Mouse (Mus musculus) CH12.LX (cell line): ENCODE results near the gene Ypel1. TPM values are rescaled to one million over a fixed set of nuclear protein-coding genes. Genes with fewer than 3 reads are reported as not detected.

Experiments used
- DNase-seq: peaks from one replicate; pipeline ENCODE4 v3.0.0-alpha.2; 2013; ENCODE audit errors: extremely low read depth
- H3K27ac ChIP-seq: 2 replicates; pipeline ENCODE4 v1.5.1; 2012; ENCODE audit warnings: low read depth, mild to moderate bottlenecking, control low read depth, moderate library complexity; ENCODE audit not compliant: insufficient read depth
- H3K27me3 ChIP-seq: replicated peaks from 2 replicates; pipeline ENCODE3; 2012; ENCODE audit warnings: inconsistent platforms
- H3K36me3 ChIP-seq, 2 experiments: replicated peaks in 1 of 2; 2 replicates each; pipeline versions ENCODE3 to v1.6.1; 2012; ENCODE audit warnings: inconsistent platforms in 1 of 2, low read length in 1 of 2, mild to moderate bottlenecking in 1 of 2, mixed read lengths in 1 of 2, moderate library complexity in 1 of 2; ENCODE audit not compliant: control insufficient read depth in 1 of 2, insufficient read depth in 1 of 2
- H3K4me1 ChIP-seq, 2 experiments: 2 replicates each; pipeline ENCODE4 v1.6.1; 2012; ENCODE audit warnings: inconsistent platforms in 1 of 2, moderate library complexity in 1 of 2; ENCODE audit not compliant: insufficient read depth in 2 of 2, control insufficient read depth in 1 of 2
- H3K4me2 ChIP-seq: 2 replicates; pipeline ENCODE4 v1.6.1; 2012; ENCODE audit warnings: low read depth, mild to moderate bottlenecking, control low read depth; ENCODE audit not compliant: poor library complexity, insufficient read depth, severe bottlenecking
- H3K4me3 ChIP-seq, 3 experiments: fragments of 150-350 bp in 1 of 3; sonication (generic) in 1 of 3; replicated peaks in 1 of 3; 2 replicates each; pipeline versions ENCODE3 to v1.5.1; 2011 to 2012; ENCODE audit warnings: low read depth in 2 of 3, low read length in 2 of 3, mild to moderate bottlenecking in 2 of 3, moderate library complexity in 2 of 3, control low read depth in 1 of 3, improper control_type of control experiment in 1 of 3, inconsistent platforms in 1 of 3, mixed read lengths in 1 of 3; ENCODE audit not compliant: poor library complexity in 1 of 3
- H3K79me2 ChIP-seq: replicated peaks from 2 replicates; pipeline ENCODE4 v1.6.1; 2012; ENCODE audit warnings: mild to moderate bottlenecking, moderate library complexity; ENCODE audit not compliant: control insufficient read depth, poor library complexity, insufficient read depth, severe bottlenecking; ENCODE audit errors: extremely low read depth
- H3K9ac ChIP-seq: 2 replicates; pipeline ENCODE4 v1.6.1; 2012; ENCODE audit warnings: low read depth, mild to moderate bottlenecking, control low read depth, moderate library complexity; ENCODE audit not compliant: insufficient read depth
- H3K9me3 ChIP-seq: replicated peaks from 2 replicates; pipeline ENCODE3; 2012; ENCODE audit warnings: low read length, inconsistent platforms, mixed read lengths
- BHLHE40 ChIP-seq: IDR thresholded peaks from 2 replicates; pipeline ENCODE4 v1.6.1; 2011; ENCODE audit warnings: mild to moderate bottlenecking, low read depth, low read length, improper control_type of control experiment
- E2F4 ChIP-seq: IDR thresholded peaks from 2 replicates; pipeline ENCODE4 v1.6.1; 2011; ENCODE audit warnings: low read depth, low read length, improper control_type of control experiment; ENCODE audit not compliant: insufficient replicate concordance
- ELF1 ChIP-seq: IDR thresholded peaks from 2 replicates; pipeline ENCODE4 v1.6.1; 2014; ENCODE audit warnings: low read depth, mild to moderate bottlenecking, inconsistent platforms, low read length, improper control_type of control experiment
- EP300 ChIP-seq: IDR thresholded peaks from 2 replicates; pipeline ENCODE4 v1.6.1; 2011; ENCODE audit warnings: low read length, improper control_type of control experiment
- IRF4 ChIP-seq: IDR thresholded peaks from 2 replicates; pipeline ENCODE4 v1.6.1; 2014; ENCODE audit warnings: low read depth, mild to moderate bottlenecking, inconsistent platforms, low read length, improper control_type of control experiment
- JUN ChIP-seq: IDR thresholded peaks from 2 replicates; pipeline ENCODE4 v1.6.1; 2011; ENCODE audit warnings: low read depth, mild to moderate bottlenecking, low read length, improper control_type of control experiment, moderate library complexity; ENCODE audit not compliant: insufficient read depth
- JUND ChIP-seq: conservative IDR thresholded peaks from 2 replicates; pipeline ENCODE4 v1.6.1; 2011; ENCODE audit warnings: low read depth, low read length, improper control_type of control experiment
- MAX ChIP-seq: IDR thresholded peaks from 2 replicates; pipeline ENCODE4 v1.6.1; 2011; ENCODE audit warnings: low read length, improper control_type of control experiment
- NRF1 ChIP-seq: IDR thresholded peaks from 2 replicates; pipeline ENCODE4 v1.6.1; 2014; ENCODE audit warnings: low read depth, mild to moderate bottlenecking, inconsistent platforms, low read length, improper control_type of control experiment, moderate library complexity
- PAX5 ChIP-seq: IDR thresholded peaks from 2 replicates; pipeline ENCODE4 v1.6.1; 2012; ENCODE audit warnings: low read length, inconsistent platforms, mixed read lengths
- POLR2A ChIP-seq: IDR thresholded peaks from 2 replicates; pipeline ENCODE4 v1.6.1; 2011; ENCODE audit warnings: low read depth, mild to moderate bottlenecking, improper control_type of control experiment, low read length
- POLR2AphosphoS2 ChIP-seq: IDR thresholded peaks from 2 replicates; pipeline ENCODE4 v1.6.1; 2011; ENCODE audit warnings: low read depth, low read length, improper control_type of control experiment
- RAD21 ChIP-seq: IDR thresholded peaks from 2 replicates; pipeline ENCODE4 v1.6.1; 2011; ENCODE audit warnings: low read depth, mild to moderate bottlenecking, low read length, improper control_type of control experiment, moderate library complexity
- SIN3A ChIP-seq: IDR thresholded peaks from 2 replicates; pipeline ENCODE4 v1.6.1; 2012; ENCODE audit warnings: low read length, improper control_type of control experiment, inconsistent platforms
- SMC3 ChIP-seq: IDR thresholded peaks from 2 replicates; pipeline ENCODE4 v1.6.1; 2011; ENCODE audit warnings: low read depth, low read length, improper control_type of control experiment
- TBP ChIP-seq: conservative IDR thresholded peaks from 2 replicates; pipeline ENCODE4 v1.6.1; 2011; ENCODE audit warnings: low read depth, low read length, improper control_type of control experiment
- USF1 ChIP-seq: IDR thresholded peaks from 2 replicates; pipeline ENCODE4 v1.6.1; 2014; ENCODE audit warnings: low read depth, mild to moderate bottlenecking, inconsistent platforms, low read length, improper control_type of control experiment
- USF2 ChIP-seq: conservative IDR thresholded peaks from 2 replicates; pipeline ENCODE4 v1.6.1; 2011; ENCODE audit warnings: low read depth, low read length, improper control_type of control experiment
- ZKSCAN1 ChIP-seq: IDR thresholded peaks from 2 replicates; pipeline ENCODE4 v1.6.1; 2012; ENCODE audit warnings: low read depth, inconsistent platforms, low read length, improper control_type of control experiment, borderline replicate concordance
- ZNF384 ChIP-seq: IDR thresholded peaks from 2 replicates; pipeline ENCODE4 v1.6.1; 2012; ENCODE audit warnings: low read depth, low read length, improper control_type of control experiment, inconsistent platforms
- dilution Hi-C: fragments of 300-500 bp; cut with MboI; formaldehyde crosslinking; loops from 2 replicates; pipeline ENCODE4 v1.14.3; 2020; ENCODE audit warnings: low sequenced_read_pairs; ENCODE audit not compliant: extremely low pct_unique_long_range_greater_than_20kb, extremely low pct_ligation_motif_present
- in situ Hi-C: fragments of 300-500 bp; cut with MboI; formaldehyde crosslinking; loops from 3 replicates; pipeline ENCODE4 v1.14.3; 2019; ENCODE audit warnings: low sequenced_read_pairs, low pct_ligation_motif_present, low pct_unique_long_range_greater_than_20kb, mixed read lengths
- polyA plus RNA-seq: library from polyadenylated mRNA; unstranded; fragments of >175 nt; gene quantifications from 2 replicates; pipeline ENCODE4 v1.2.1, GENCODE M21; 2012; ENCODE audit warnings: low read depth; ENCODE audit not compliant: insufficient read length
- total RNA-seq, 2 experiments: library from RNA; depleted of rRNA; stranded (reverse); fragments of 300-350 nt in 1 of 2; fragments of >200 nt in 1 of 2; gene quantifications; 2 replicates each; pipeline ENCODE4 v1.2.3; 2012 to 2014

The Ypel1 gene
- total and polyA plus RNA-seq, 3 experiments: 0.21 to 1.5 (median 0.83) TPM

- Histone ChIP-seq H3K9ac (no peak overlapping the region), H3K4me2 (no peak overlapping the region), H3K36me3 (peaks cover 82 to 97% of the 10 kb centered on the region in 2 experiments), H3K4me3 (no peak overlapping the region), H3K27ac (no peak overlapping the region), H3K79me2 (no peaks in the 10 kb centered on the region), H3K9me3 (no peaks in the 10 kb centered on the region), H3K4me1 (peaks cover 0 to 27% of the 10 kb centered on the region in 2 experiments; a peak in 3 of 4 replicates), H3K27me3 (no peaks in the 10 kb centered on the region)
- dilution Hi-C loops: no loop called here
- no peak for DNase-seq
- TF ChIP-seq JUND (no peak), MAX (no peak), ZKSCAN1 (no peak), JUN (no peak), BHLHE40 (no peak), ELF1 (no peak), ZNF384 (no peak), PAX5 (no peak), POLR2AphosphoS2 (no peak), NRF1 (no peak), EP300 (no peak), SMC3 (no peak), IRF4 (no peak), USF2 (no peak), RAD21 (no peak), POLR2A (no peak), USF1 (no peak), TBP (no peak), SIN3A (no peak), E2F4 (no peak)
- in situ Hi-C loops: no loop called here
These were observed 28.1 kb upstream of the Ypel1 start for GRCm38 (mm10) chr16:17041417-17041816.

- in situ Hi-C loops: no loop called here
These were observed 25.2 kb upstream of the Ypel1 start for GRCm38 (mm10) chr16:17044320-17044719.

More at GRCm38 (mm10) chr16:17044320-17044719, 25.2 kb upstream of the Ypel1 start:
- no peak for DNase-seq
- Histone ChIP-seq H3K36me3 (peaks cover 78 to 93% of the 10 kb centered on the region in 2 experiments), H3K4me2 (no peak overlapping the region), H3K9ac (no peak overlapping the region), H3K4me3 (no peak overlapping the region), H3K79me2 (no peaks in the 10 kb centered on the region), H3K27me3 (no peaks in the 10 kb centered on the region), H3K27ac (no peak overlapping the region), H3K4me1 (peaks cover 0 to 27% of the 10 kb centered on the region in 2 experiments; a peak in 3 of 4 replicates), H3K9me3 (no peaks in the 10 kb centered on the region)
- TF ChIP-seq JUN: no peak
- dilution Hi-C loops: no loop called here
